Mouse (Mus musculus) embryonic facial prominence, embryonic 10.5 days (tissue): Measurements from ENCODE around the gene Cdh1. TPM values are rescaled to one million over a fixed set of nuclear protein-coding genes. Genes with fewer than 3 reads are reported as not detected.
"Not testable (repeated sequence)": the region's sequence is repeated elsewhere in the genome, so short reads cannot be mapped to it uniquely, and the experiment has no call there.

ENCODE experiments used
- DNase-seq: peaks from one replicate; pipeline ENCODE4 v3.0.0-alpha.2; 2017; ENCODE audit warnings: low spot score
- H3K27ac ChIP-seq: fragments of 300-500 bp; sonication (generic); replicated peaks from 2 replicates; pipeline ENCODE4 v1.5.1; 2016; ENCODE audit warnings: mild to moderate bottlenecking
- H3K27me3 ChIP-seq: fragments of 300-500 bp; sonication (generic); replicated peaks from 2 replicates; pipeline ENCODE4 v1.6.1; 2016; ENCODE audit warnings: low read depth, mild to moderate bottlenecking; ENCODE audit not compliant: poor library complexity, severe bottlenecking
- H3K36me3 ChIP-seq: fragments of 300-500 bp; sonication (generic); replicated peaks from 2 replicates; pipeline ENCODE4 v1.6.1; 2016; ENCODE audit warnings: mild to moderate bottlenecking, moderate library complexity
- H3K4me1 ChIP-seq: fragments of 300-500 bp; sonication (generic); 2 replicates; pipeline ENCODE4 v1.6.1; 2016
- H3K4me3 ChIP-seq: fragments of 300-500 bp; sonication (generic); 2 replicates; pipeline ENCODE4 v1.5.1; 2016; ENCODE audit warnings: mild to moderate bottlenecking, moderate library complexity
- H3K9me3 ChIP-seq: fragments of 300-500 bp; sonication (generic); 2 replicates; pipeline ENCODE4 v1.6.1; 2016; ENCODE audit warnings: mild to moderate bottlenecking
- WGBS: fragments of 180-500 bp; shearing (Covaris S2); methylation state at CpG from one replicate; pipeline ENCODE4 v1.1.7; 2016; 5-methylcytosine and 5-hydroxymethylcytosine counted together
- polyA plus RNA-seq: library from polyadenylated mRNA; unstranded; fragments of >200 nt; fragmentation: Nextera tagmentation; extraction: Ambion mirVana; gene quantifications from 2 replicates; pipeline ENCODE4 v1.2.1, GENCODE M21; 2016

Cdh1 gene
- polyA plus RNA-seq, 1 experiment from 2014 or later: 22.1 TPM

DNA sequence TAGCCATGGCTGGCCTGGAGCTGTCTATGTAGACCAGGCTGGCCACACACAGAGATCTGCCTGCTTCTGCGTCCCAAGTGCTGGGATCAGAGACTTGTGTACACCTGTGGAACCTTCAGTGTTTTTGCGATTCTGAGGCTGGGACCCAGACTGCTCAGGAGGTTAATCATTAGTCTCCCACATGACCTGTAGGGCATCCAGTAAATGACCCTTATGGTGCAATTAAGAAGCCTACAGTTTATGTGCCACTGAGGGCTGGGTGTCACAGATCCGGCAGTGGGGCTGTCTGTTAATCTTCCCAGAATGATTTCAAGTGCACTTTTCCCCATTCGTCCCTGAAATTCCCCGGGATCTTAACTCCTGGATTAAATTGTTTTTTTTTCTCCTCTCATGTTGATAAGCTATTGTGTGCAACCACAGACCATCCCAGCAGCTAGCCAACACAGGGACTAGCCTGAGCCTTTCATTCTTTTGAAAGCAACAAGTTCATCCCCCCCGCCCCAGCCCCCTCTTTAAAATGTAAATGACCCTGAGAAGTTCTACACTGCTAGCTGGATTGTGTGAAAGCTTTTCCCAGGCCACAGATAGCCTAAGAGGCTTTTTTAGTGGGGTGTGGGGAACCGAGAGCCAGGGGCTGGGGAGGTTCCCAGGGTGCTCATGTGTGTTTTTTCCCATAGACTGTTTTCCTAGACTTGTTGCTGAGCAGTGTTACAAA, 3.7 kb upstream of the Cdh1 start:
- no peak overlapping the region for H3K4me3 ChIP-seq
- no peaks in the 10 kb centered on the region for H3K9me3 ChIP-seq
- peaks cover 19% of the 10 kb centered on the region for H3K4me1 ChIP-seq
- WGBS: 38% methylated on average over 7 of the region's 7 CpGs
- peaks cover 50% of the 10 kb centered on the region for H3K27me3 ChIP-seq
- no peaks in the 10 kb centered on the region for H3K36me3 ChIP-seq
- no peak for DNase-seq
- H3K27ac ChIP-seq: no peak overlapping the region

DNA sequence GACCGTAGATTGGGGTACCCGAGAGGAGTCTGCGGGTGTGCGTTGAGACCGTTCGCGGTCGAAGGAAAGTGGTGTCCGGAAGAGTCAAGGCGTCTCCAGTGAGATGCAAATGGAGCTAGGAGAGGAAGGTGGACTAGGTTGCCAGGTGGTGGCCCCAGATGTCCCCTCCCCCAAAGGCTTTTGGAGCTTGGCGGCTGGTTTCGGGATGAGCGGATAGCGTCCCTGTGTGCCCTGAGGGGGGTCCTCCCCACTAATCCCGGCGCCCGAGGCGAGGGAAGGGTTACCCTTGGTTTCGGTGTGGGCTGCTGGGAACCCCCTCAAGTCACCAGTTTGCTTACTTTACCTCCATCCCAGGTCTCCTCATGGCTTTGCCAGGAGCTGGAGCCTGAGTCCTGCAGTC, 782 bp downstream of the Cdh1 start:
- H3K36me3 ChIP-seq: no peaks in the 10 kb centered on the region
- no peak overlapping the region for H3K27ac ChIP-seq
- H3K9me3 ChIP-seq: no peaks in the 10 kb centered on the region
- peak overlapping the region; percentile 64 for H3K4me3 ChIP-seq
- 1% methylated on average over 19 of the region's 19 CpGs for WGBS
- peak; percentile 40 for DNase-seq
- H3K27me3 ChIP-seq: peaks cover 82% of the 10 kb centered on the region
- peaks cover 21% of the 10 kb centered on the region for H3K4me1 ChIP-seq

DNA sequence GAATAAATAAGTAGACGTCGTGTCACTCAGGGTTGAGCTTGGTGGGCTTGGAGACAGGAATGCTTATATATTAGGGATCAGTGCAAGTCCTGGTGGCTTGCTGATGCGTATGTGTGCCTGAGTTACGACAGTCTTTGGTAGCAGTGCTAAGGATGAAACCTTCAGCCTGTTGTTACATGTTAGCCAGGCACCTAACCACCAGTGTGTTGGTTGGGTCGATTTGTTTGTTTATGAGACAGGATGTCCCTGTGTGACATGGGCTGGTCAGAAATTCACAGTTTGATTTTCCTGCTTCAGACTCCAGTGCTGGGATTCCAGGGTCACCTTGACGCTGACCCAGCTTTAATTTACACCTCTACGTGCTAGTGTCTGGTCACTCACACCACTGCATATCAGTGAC, 2.5 kb downstream of the Cdh1 start:
- Histone ChIP-seq H3K27me3 (peaks cover 71% of the 10 kb centered on the region), H3K4me1 (peaks cover 21% of the 10 kb centered on the region), H3K36me3 (no peaks in the 10 kb centered on the region), H3K27ac (no peak overlapping the region), H3K9me3 (no peaks in the 10 kb centered on the region), H3K4me3 (no peak overlapping the region)
- 69% methylated on average over 7 of the region's 7 CpGs for WGBS
- DNase-seq: no peak

DNA sequence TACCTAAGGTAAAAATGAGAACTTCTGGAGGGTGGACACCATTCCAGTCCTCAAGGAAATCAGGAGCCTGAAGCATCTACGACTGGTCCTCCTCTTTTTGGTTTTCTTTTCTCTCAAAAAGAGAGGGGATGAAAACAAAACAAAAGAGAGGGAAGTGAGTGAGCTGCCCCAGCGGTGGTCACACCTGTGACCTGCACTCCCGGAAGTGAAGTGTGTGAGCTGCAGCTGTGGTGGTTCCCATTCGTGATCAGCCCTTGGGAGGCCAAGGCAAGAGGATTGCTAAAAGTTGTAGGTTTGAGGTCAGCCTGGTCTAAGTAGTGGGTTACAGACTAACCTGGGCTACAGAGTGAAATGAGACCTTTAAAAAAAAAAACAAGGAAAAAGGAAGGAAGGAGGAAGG, 3.0 kb downstream of the Cdh1 start:
- no peak for DNase-seq
- peaks cover 21% of the 10 kb centered on the region for H3K4me1 ChIP-seq
- H3K36me3 ChIP-seq: no peaks in the 10 kb centered on the region
- H3K4me3 ChIP-seq: no peak overlapping the region
- H3K9me3 ChIP-seq: no peaks in the 10 kb centered on the region
- H3K27me3 ChIP-seq: peaks cover 71% of the 10 kb centered on the region
- H3K27ac ChIP-seq: no peak overlapping the region
- 51% methylated on average over 4 of the region's 4 CpGs for WGBS

DNA sequence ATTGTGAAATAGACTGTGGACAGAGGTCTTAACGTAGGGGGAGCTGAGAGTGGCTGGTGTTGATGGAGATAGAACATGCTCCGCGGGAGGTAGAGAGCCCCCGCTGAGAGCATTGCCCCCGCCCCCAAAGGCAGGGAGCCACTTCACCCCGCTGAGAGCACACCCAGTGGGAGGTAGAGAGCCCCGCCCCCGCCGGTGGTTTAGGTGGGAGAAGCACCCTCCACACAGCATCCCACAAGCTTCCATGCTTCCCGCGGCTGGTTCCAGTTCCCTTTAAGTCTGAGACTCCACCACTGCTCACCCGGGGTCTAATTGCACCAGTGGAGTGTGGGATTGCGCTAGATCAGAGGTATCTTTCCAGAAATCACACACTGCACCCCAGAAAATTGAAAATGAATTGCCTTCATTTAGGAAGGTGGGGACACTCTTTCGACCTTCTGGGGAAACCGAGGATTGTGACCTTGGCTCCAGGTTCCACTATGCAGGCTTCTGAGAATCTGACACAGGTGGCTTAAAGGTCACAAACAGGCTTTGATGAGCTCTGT, 3.5 kb downstream of the Cdh1 start:
- H3K4me1 ChIP-seq: peaks cover 23% of the 10 kb centered on the region
- no peak overlapping the region for H3K27ac ChIP-seq
- peaks cover 70% of the 10 kb centered on the region for H3K27me3 ChIP-seq
- H3K4me3 ChIP-seq: no peak overlapping the region
- H3K36me3 ChIP-seq: no peaks in the 10 kb centered on the region
- no peaks in the 10 kb centered on the region for H3K9me3 ChIP-seq
- 33% methylated on average over 15 of the region's 15 CpGs for WGBS
- DNase-seq: no peak

DNA sequence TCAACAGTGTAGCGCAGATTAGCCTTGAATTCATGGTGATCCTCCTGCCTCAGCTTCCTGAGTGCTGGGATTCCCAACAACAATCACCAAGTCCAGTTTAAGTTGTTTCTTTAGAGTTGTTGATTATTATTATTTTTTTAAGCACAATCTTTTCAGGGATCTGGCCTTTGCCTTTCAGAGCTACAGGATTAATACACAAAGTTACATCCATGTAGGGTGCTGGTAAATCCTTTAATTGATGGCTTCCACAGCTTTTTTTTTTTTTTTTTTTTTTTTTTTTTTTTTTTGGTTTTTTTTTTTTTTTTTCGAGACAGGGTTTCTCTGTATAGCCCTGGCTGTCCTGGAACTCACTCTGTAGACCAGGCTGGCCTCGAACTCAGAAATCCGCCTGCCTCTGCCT, 4.6 kb downstream of the Cdh1 start:
- Histone ChIP-seq H3K4me1 (peaks cover 29% of the 10 kb centered on the region), H3K27me3 (peaks cover 59% of the 10 kb centered on the region)
- not testable (repeated sequence) for H3K4me3 ChIP-seq, H3K27ac ChIP-seq, H3K9me3 ChIP-seq, H3K36me3 ChIP-seq, DNase-seq
- WGBS: 90% methylated on average over 4 of the region's 4 CpGs

DNA sequence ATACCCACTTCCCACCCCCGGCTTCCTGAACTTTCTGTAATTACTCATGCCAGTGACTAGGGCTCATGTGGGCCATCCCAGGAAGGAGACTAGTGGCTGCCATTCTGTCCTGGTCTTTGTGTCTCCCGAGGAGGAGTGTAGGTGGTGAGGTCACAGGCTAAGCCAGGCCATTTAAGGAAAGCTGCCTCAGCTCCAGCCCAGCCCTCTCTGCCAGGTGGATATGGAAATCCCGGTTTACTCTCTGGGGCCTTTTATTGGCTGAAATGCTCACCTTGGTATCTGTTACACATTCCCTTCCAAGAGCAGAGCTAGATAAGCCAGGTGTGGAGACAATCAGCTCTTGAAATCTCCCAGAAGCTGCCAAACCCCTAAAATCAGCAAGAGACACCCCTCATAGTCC, 5.3 kb downstream of the Cdh1 start:
- H3K4me1 ChIP-seq: peaks cover 22% of the 10 kb centered on the region
- WGBS: 61% methylated on average over 3 of the region's 3 CpGs
- no peaks in the 10 kb centered on the region for H3K9me3 ChIP-seq
- H3K27me3 ChIP-seq: peaks cover 52% of the 10 kb centered on the region
- DNase-seq: no peak
- no peak overlapping the region for H3K4me3 ChIP-seq
- H3K27ac ChIP-seq: no peak overlapping the region
- H3K36me3 ChIP-seq: no peaks in the 10 kb centered on the region

DNA sequence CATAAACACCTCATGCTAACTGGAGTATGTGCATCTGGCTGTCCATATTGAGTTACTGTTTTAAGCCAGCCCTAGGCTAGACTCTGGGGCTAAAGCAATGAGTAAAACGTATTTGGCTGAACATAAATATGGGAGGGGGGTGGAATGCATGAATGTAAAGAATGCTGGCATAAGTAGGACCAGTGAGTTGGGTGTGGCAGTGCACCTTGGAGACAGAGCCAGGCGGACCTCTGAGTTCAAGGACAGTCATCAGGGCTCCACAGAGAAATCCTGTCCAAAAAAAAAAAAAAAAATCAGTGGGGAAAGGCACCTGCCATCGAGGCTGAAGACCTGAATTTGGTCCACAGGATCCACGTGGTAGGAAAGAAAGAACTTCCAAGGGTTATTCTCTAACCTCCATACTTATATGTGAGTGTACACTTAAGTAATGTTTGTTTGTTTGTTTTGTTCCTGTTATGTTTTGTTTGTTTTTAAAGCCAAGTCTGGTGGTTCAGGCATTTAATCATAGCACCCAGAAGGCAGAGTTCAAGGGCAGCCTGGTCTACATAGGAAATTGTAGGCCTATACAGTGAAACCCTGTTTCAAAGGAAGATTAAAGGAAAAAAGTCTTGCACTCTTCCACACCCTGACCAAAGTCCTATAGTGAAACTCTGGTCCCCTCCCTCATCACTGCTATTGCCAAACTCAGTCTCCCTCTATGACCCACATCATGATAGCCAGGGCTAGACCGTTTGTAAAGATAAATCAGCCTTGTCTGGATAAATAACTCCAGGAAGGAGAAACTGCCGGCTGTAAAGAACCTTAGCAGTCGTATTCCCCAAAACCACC, 6.1 kb downstream of the Cdh1 start:
- Histone ChIP-seq H3K4me3 (no peak overlapping the region), H3K27ac (no peak overlapping the region), H3K27me3 (peaks cover 44% of the 10 kb centered on the region), H3K4me1 (peaks cover 14% of the 10 kb centered on the region), H3K36me3 (no peaks in the 10 kb centered on the region), H3K9me3 (no peaks in the 10 kb centered on the region)
- no peak for DNase-seq
- WGBS: 77% methylated on average over 7 of the region's 7 CpGs

DNA sequence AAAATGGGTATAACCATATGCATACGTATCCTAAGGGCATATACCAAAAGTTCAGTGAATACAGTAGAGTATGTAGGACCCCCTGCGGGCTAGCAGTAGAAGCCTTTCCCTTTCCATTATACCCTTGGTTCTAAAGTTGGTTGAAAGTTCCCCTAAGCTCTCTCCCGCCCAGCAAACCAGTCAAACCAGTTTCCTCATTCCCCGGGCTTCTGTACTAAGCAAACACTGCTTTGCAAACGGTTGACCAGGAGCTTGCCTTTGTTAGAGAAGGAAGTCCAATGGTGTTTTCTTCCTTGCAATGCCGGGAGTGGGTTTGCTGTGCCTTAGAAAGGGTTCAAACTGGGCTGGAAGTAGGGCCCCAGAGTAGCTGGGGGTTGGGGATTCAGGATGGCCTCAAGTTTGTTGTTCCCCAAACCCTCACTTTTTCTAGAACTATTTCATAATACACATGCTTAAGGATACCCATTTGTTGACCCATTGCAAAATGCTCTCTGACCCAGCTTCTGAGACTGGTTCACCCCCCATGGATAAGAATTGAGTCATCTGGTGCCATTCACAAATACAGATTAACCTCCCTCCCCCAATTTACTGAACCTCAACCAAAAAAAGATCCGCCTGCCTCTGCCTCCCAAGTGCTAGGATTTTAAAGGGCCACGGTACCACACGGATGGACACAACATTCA, 7.9 kb downstream of the Cdh1 start:
- 55% methylated on average over 9 of the region's 9 CpGs for WGBS
- Histone ChIP-seq H3K9me3 (no peaks in the 10 kb centered on the region), H3K4me3 (no peak overlapping the region), H3K36me3 (no peaks in the 10 kb centered on the region), H3K4me1 (peaks cover 26% of the 10 kb centered on the region), H3K27ac (no peak overlapping the region), H3K27me3 (peaks cover 25% of the 10 kb centered on the region)
- peak; percentile 38 for DNase-seq

DNA sequence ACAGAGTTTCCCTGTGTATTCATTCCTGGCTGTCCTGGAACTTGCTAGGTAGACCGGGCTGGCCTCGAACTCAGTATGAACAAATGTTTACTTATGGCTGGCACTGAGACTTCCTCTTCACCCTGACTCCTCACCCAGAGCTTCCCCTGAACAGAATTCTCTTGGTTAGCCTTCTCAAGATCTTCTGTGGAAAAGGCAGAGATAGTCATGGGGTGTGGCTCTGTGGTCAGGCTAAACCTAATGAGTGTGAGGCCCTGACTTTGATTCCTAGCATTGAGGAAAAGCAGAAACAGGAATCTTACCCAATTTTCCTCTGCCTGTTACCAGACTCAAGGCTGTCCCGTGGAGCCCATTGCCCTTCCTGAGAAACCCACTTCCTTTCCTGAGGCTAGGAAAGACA, 8.9 kb downstream of the Cdh1 start:
- WGBS: 65% methylated on average over 3 of the region's 3 CpGs
- Histone ChIP-seq H3K36me3 (no peaks in the 10 kb centered on the region), H3K9me3 (no peaks in the 10 kb centered on the region), H3K4me1 (peaks cover 29% of the 10 kb centered on the region), H3K4me3 (no peak overlapping the region), H3K27me3 (peaks cover 16% of the 10 kb centered on the region), H3K27ac (no peak overlapping the region)
- DNase-seq: no peak

DNA sequence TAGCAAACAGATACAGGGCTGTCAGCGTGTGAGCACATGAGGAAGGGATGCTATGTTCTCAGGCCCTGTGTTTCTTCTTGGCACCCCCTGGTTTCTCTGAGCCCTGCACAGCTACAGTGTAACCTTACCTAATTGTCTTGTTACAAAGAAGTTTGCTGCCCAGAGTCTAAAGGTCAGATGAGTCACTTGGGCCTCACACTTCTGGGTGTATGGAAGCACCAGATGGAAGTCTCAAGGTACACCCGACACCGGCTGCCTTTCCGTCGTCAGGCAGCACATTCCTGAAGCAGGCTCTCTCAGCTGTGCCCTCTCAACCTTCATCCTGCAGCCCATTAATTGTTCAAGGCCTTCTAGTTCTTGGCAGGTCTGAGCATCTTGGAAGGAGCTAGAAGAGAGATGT, 11.6 kb downstream of the Cdh1 start:
- no peaks in the 10 kb centered on the region for H3K36me3 ChIP-seq
- no peak overlapping the region for H3K4me3 ChIP-seq
- no peak for DNase-seq
- peaks cover 53% of the 10 kb centered on the region for H3K4me1 ChIP-seq
- peaks cover 10% of the 10 kb centered on the region; the same call in 1 of the 2 replicates for H3K27me3 ChIP-seq
- WGBS: 44% methylated on average over 5 of the region's 5 CpGs
- H3K27ac ChIP-seq: peak overlapping the region; percentile 30; the same call in 1 of the 2 replicates
- H3K9me3 ChIP-seq: no peaks in the 10 kb centered on the region

DNA sequence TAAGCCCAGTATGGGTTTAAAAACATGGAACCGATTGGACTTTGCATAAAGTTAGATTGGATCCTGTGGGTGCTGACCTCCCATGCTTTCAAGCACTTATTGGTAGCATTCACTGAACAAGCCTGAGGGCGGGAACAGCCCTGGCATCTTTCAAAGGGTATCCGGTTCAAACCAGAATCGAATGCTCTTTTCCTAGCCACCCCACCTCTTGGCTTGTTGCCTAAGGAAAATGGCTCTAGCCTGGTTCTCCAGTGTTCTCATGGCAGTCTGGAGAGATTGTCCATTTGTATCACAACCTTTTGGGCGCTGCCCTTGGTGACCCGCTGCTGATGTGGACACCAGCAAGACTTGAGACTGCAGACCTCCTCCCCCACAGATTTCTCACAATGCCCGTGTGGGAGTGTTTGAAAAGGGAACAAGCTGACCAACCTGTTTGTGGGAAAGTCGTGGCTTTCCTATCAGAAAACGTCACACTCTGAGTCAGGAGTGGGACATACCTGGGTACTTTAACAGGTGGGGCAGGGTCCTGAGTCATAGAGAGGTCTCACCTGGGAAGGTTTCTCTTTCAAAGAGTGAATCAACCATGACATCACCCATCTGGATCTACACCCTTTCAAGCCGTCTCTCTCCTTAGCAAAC, 12.6 kb downstream of the Cdh1 start:
- Histone ChIP-seq H3K4me1 (peaks cover 63% of the 10 kb centered on the region), H3K9me3 (no peaks in the 10 kb centered on the region), H3K27ac (no peak overlapping the region), H3K36me3 (no peaks in the 10 kb centered on the region), H3K4me3 (no peak overlapping the region), H3K27me3 (peaks cover 8% of the 10 kb centered on the region; the same call in 1 of the 2 replicates)
- WGBS: 74% methylated on average over 10 of the region's 10 CpGs
- no peak for DNase-seq
